Mouse (Mus musculus) embryonic facial prominence, embryonic 10.5 days (tissue): Measurements from ENCODE around the gene Ndufa11. TPM values are rescaled to one million over a fixed set of nuclear protein-coding genes. Genes with fewer than 3 reads are reported as not detected.
A peak's percentile ranks its signal among the peaks of the same experiment; 100 is the strongest.

Source experiments
- DNase-seq: peaks from one replicate; pipeline ENCODE4 v3.0.0-alpha.2; 2017; ENCODE audit warnings: low spot score
- H3K27ac ChIP-seq: fragments of 300-500 bp; sonication (generic); replicated peaks from 2 replicates; pipeline ENCODE4 v1.5.1; 2016; ENCODE audit warnings: mild to moderate bottlenecking
- H3K27me3 ChIP-seq: fragments of 300-500 bp; sonication (generic); replicated peaks from 2 replicates; pipeline ENCODE4 v1.6.1; 2016; ENCODE audit warnings: low read depth, mild to moderate bottlenecking; ENCODE audit not compliant: poor library complexity, severe bottlenecking
- H3K36me3 ChIP-seq: fragments of 300-500 bp; sonication (generic); replicated peaks from 2 replicates; pipeline ENCODE4 v1.6.1; 2016; ENCODE audit warnings: mild to moderate bottlenecking, moderate library complexity
- H3K4me1 ChIP-seq: fragments of 300-500 bp; sonication (generic); 2 replicates; pipeline ENCODE4 v1.6.1; 2016
- H3K4me3 ChIP-seq: fragments of 300-500 bp; sonication (generic); 2 replicates; pipeline ENCODE4 v1.5.1; 2016; ENCODE audit warnings: mild to moderate bottlenecking, moderate library complexity
- H3K9me3 ChIP-seq: fragments of 300-500 bp; sonication (generic); 2 replicates; pipeline ENCODE4 v1.6.1; 2016; ENCODE audit warnings: mild to moderate bottlenecking
- WGBS: fragments of 180-500 bp; shearing (Covaris S2); methylation state at CpG from one replicate; pipeline ENCODE4 v1.1.7; 2016; 5-methylcytosine and 5-hydroxymethylcytosine counted together
- polyA plus RNA-seq: library from polyadenylated mRNA; unstranded; fragments of >200 nt; fragmentation: Nextera tagmentation; extraction: Ambion mirVana; gene quantifications from 2 replicates; pipeline ENCODE4 v1.2.1, GENCODE M21; 2016

Gene Ndufa11
- polyA plus RNA-seq, 1 experiment from 2014 or later, result 402 TPM

DNA sequence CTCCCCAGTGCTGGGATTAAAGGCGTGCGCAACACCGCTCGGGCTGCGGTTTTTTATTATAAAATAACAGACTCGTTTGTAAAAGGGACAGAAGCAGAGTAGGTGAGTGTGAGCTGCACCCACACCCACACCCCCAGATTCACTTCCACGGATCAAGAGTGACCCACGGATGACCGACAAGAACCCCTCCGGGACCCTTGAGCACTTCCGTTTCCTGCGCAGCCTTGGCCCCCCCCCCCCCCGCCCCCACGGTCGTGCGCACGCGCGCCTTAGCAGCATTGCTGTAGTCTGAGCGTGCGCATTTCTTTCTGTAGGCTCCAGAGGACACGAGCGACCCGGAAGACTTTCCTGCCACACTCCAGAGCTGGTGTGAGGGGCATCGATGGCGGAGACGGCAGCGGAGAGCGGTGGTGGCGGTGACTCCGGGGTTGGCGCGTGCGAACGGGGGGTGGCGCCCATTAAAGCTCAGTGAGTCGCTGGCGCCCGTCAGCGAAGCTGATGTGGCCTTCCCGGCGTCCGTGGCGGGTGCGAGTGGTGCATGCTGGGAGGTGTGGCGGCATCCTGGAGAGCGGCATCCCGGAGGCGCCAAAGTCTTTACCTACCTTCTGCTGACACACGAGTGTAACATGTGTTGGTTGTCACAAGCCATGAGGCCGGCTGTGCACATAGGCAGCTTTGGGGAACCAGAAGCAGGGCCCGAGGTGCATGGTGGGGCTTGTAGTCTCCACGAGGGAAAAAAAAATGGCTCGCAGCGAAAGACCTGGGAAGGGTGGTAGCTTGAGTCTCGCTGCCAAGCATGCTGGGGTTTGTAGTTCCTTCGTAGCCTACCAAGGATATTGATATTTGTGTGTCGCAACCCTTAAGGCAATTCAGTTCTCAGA lies 47.1 kb downstream of the Ndufa11 start, which contains the start of gene Dus3l:
Gene Dus3l (plus strand): TSS at position 284 of the 881 bp plus-strand sequence.
- DNase-seq, result peak; percentile 94

DNA sequence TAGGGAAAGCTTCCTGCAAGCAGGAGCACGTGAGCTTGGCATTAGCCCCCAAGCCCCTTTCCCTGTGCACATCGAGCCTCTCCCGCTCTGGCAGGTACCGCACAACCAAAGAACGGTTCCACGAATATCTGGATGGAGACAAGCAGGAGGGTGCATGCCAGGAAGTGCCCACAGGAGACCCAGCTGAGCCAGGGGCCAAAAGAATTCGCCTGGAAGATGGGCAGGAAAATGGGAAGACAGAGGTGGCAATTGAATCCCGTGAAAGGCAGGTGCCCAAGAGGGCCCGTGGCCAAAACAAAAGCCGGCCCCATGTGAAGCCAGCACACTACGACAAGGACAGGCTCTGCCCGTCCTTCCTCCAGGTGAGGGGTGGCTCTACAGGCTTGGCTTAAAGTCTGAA lies 47.9 kb downstream of the Ndufa11 start:
- Histone ChIP-seq H3K27ac (peak overlapping the region; percentile 97), H3K4me3 (peak overlapping the region; percentile 89), H3K27me3 (peaks cover 12% of the 10 kb centered on the region), H3K4me1 (peaks cover 29% of the 10 kb centered on the region), H3K9me3 (no peaks in the 10 kb centered on the region), H3K36me3 (peaks cover 42% of the 10 kb centered on the region)
- 59% methylated on average over 12 of the region's 12 CpGs for WGBS
- DNase-seq, result no peak

More for the DNA sequence above, 47.1 kb downstream of the Ndufa11 start, which contains the start of gene Dus3l:
- H3K9me3 ChIP-seq, result no peaks in the 10 kb centered on the region
- peak within 1 kb of the TSS; percentile 89 for H3K4me3 ChIP-seq
- 2% methylated on average over 58 of the region's 58 CpGs for WGBS
- peaks cover 35% of the 10 kb centered on the region for H3K36me3 ChIP-seq
- H3K4me1 ChIP-seq, result peaks cover 29% of the 10 kb centered on the region
- peaks cover 19% of the 10 kb centered on the region for H3K27me3 ChIP-seq
- peak within 1 kb of the TSS; percentile 97 for H3K27ac ChIP-seq

DNA sequence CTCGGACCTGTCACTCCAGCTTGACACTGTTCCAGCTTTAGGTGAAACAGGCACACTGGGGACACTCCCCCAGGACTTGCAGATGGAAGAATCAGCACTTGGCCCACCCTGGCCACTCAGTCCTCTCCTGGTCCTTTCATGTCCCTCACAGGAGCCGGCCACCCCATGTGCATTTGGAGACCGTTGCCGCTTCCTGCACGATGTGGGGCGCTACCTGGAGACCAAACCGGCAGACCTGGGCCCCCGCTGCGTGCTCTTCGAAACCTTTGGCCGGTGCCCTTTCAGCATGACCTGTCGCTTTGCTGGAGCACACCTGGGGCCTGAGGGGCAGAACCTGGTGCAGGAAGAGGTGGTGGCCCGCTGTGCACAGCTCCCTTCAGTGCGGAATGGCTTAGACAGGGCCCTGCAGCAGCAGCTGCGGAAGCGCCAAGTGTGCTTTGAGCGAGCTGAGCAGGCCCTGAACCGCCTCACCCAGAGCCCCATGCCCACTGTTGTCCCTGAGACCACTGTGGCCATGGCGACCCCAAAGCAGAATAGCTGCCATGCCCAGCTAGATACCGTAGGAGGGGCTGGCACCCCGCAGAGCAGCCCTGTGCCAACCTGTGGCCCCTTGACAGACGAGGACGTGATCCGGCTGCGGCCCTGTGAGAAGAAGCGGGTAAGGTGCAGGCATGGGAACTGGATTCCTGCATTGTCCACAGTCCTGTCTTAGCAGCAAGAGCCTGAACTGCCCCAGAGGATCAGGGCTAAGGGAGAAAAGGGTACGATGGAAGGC lies 49.3 kb downstream of the Ndufa11 start:
- DNase-seq, result no peak
- Histone ChIP-seq H3K4me1 (peaks cover 24% of the 10 kb centered on the region), H3K4me3 (no peak overlapping the region), H3K27me3 (no peaks in the 10 kb centered on the region), H3K27ac (no peak overlapping the region), H3K9me3 (no peaks in the 10 kb centered on the region), H3K36me3 (peaks cover 55% of the 10 kb centered on the region)
- WGBS, result 94% methylated on average over 27 of the region's 27 CpGs

DNA sequence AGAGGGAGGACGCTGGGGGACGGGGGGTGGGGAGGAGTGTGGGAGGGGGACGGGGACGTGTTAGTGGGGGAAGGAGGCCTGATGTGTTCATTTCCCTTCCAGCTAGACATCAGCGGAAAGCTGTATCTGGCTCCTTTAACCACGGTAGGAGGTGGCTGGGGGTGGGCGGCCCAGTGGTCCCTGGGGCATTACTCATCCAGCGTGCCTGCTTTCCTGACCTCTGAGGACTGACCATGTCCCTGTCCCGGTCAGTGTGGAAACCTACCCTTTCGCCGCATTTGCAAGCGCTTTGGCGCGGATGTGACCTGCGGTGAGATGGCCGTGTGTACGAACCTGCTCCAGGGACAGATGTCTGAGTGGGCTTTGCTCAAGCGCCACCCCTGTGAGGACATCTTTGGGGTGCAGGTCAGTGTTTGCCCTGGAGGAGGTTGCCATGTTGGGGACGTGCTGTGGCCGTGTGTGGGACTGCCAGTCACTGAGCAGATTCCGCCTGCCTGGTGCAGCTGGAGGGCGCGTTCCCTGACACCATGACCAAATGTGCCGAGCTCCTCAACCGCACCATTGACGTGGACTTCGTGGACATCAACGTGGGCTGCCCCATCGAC lies 50.1 kb downstream of the Ndufa11 start:
- DNase-seq, result no peak
- 94% methylated on average over 29 of the region's 29 CpGs for WGBS
- Histone ChIP-seq H3K4me3 (no peak overlapping the region), H3K27me3 (no peaks in the 10 kb centered on the region), H3K27ac (no peak overlapping the region), H3K9me3 (no peaks in the 10 kb centered on the region), H3K4me1 (peaks cover 16% of the 10 kb centered on the region), H3K36me3 (peaks cover 55% of the 10 kb centered on the region)

DNA sequence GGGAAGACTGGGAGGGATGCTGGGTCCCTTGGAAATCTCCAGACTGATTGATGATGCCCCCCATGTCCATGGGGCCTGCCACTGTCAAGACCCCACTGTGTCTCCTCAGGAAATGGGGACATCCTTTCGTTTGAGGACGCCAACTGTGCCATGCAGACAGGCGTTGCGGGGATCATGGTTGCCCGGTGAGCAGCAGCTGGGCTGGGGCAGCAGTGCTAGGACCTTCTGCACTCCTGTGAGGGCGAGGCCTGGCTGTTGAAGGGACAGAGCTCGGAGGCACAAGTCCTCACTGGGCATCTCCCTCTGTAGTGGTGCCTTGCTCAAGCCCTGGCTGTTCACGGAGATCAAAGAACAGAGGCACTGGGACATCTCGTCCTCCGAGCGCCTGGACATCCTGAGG lies 51.4 kb downstream of the Ndufa11 start:
- H3K9me3 ChIP-seq, result no peaks in the 10 kb centered on the region
- H3K27ac ChIP-seq, result no peak overlapping the region
- H3K4me1 ChIP-seq, result peaks cover 7% of the 10 kb centered on the region
- peaks cover 55% of the 10 kb centered on the region for H3K36me3 ChIP-seq
- no peak overlapping the region for H3K4me3 ChIP-seq
- H3K27me3 ChIP-seq, result no peaks in the 10 kb centered on the region
- no peak for DNase-seq
- WGBS, result 93% methylated on average over 11 of the region's 11 CpGs

DNA sequence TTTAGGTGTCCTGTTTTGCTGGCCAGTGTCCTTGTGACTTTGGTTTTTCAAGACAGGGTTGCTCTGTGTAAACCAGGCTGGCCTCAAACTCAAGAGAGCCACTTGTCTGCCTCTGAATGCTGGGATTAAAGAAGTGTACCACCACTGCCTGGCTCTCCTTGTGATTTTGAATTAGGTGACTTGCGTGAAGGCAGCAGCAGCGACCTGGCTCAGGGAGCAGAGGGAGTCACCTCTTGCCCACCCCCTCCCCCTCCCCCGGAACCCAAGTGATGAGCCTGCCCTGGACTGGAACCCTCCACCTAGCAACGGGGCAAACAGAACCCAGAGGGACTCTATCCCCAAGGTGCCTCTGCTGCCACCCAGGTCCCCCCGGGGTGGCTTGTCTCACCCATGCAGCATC lies 52.4 kb downstream of the Ndufa11 start, which contains the start of gene Prr22:
Gene Prr22 (plus strand): TSS at position 301 of the 400 bp plus-strand sequence.
- Histone ChIP-seq H3K4me3 (no peak within 1 kb of the TSS), H3K4me1 (peaks cover 7% of the 10 kb centered on the region), H3K27me3 (no peaks in the 10 kb centered on the region), H3K9me3 (no peaks in the 10 kb centered on the region), H3K36me3 (peaks cover 55% of the 10 kb centered on the region), H3K27ac (no peak within 1 kb of the TSS)
- no peak for DNase-seq
- 91% methylated on average over 5 of the region's 5 CpGs for WGBS

Other genes starting within 250 kb of the Ndufa11 start
- gene Ptprs, start 241.3 kb upstream of the Ndufa11 start, polyA plus RNA-seq, result 85.0 and 86.4 TPM in 2 replicates
- gene Znrf4, start 205.3 kb upstream of the Ndufa11 start, polyA plus RNA-seq, result not detected in 2 replicates
- 0.96 and 1.2 TPM in 2 replicates for gene Gm20219, start 163.4 kb upstream of the Ndufa11 start, polyA plus RNA-seq
- gene Safb2, start 133.2 kb upstream of the Ndufa11 start, polyA plus RNA-seq, result 92.4 and 98.6 TPM in 2 replicates
- gene Safb, start 132.9 kb upstream of the Ndufa11 start, polyA plus RNA-seq, result 158 and 162 TPM in 2 replicates
- gene 2410015M20Rik, start 108.0 kb upstream of the Ndufa11 start, polyA plus RNA-seq, result 190 and 205 TPM in 2 replicates
- gene Rpl36, start 104.4 kb upstream of the Ndufa11 start, polyA plus RNA-seq, result 1,580 and 1,631 TPM in 2 replicates
- gene Lonp1, start 90.9 kb upstream of the Ndufa11 start, polyA plus RNA-seq, result 56.5 and 59.0 TPM in 2 replicates
- 0.73 and 0.77 TPM in 2 replicates for gene Catsperd, start 89.6 kb upstream of the Ndufa11 start, polyA plus RNA-seq
- 132 and 138 TPM in 2 replicates for gene Ranbp3, start 44.5 kb upstream of the Ndufa11 start, polyA plus RNA-seq
- 14.1 and 14.5 TPM in 2 replicates for gene Vmac, start 255 bp downstream of the Ndufa11 start, polyA plus RNA-seq
- gene Nrtn, start 39.8 kb downstream of the Ndufa11 start, polyA plus RNA-seq, result 4.5 and 4.7 TPM in 2 replicates
- gene Dus3l, start 47.0 kb downstream of the Ndufa11 start, polyA plus RNA-seq, result 45.0 and 45.6 TPM in 2 replicates
- 1.7 and 1.8 TPM in 2 replicates for gene Prr22, start 52.5 kb downstream of the Ndufa11 start, polyA plus RNA-seq
- 4.0 and 5.3 TPM in 2 replicates for gene Rfx2, start 113.2 kb downstream of the Ndufa11 start, polyA plus RNA-seq
- not detected in 2 replicates for gene Acsbg2, start 156.7 kb downstream of the Ndufa11 start, polyA plus RNA-seq
- gene 1700061G19Rik, start 157.7 kb downstream of the Ndufa11 start, polyA plus RNA-seq, result 0.44 and 0.52 TPM in 2 replicates
- 70.9 and 73.1 TPM in 2 replicates for gene Mllt1, start 217.6 kb downstream of the Ndufa11 start, polyA plus RNA-seq